Mouse (Mus musculus): ENCODE measurements at regions not wholly inside any gene's neighbourhood (a gene's known extent, or its start where the extent isn't known, plus 50 kb on each side); places are given as distances from the start of the nearest gene placed in this dataset.

DNA sequence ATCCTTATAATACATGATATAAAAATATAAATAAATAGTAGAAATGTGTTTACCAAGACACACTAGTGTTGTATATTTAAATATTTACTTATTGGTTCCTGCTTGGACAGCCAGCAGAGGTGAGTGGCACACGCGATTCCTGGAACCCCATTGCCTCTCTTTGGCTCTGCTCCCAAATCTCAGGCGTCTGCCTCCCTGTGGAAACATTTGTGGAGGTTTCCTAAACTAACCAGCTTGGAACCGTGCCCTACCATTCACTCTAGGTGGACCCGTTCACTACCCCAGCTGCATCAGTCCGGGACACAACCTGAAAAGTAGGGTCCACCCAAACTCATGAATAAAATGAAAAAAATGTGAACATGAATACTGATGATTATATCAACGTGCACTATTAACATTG lies 404.0 kb upstream of the Defb41 start:
- Histone ChIP-seq H3K9me3 (no peaks in the 10 kb centered on the region), H3K9ac (no peak overlapping the region), H3K4me2 (no peak overlapping the region), H3K27me3 (no peaks in the 10 kb centered on the region), H3K36me3 (no peaks in the 10 kb centered on the region), H3K4me3 (no peak overlapping the region), H3K4me1 (no peaks in the 10 kb centered on the region), H3K27ac (no peak overlapping the region)
- no peak for ATAC-seq (ENCODE audit: insufficient number of reproducible peaks, insufficient read depth, low FRiP score, low TSS enrichment, low read depth)
- 79% methylated on average over 7 of the region's 7 CpGs for WGBS

DNA sequence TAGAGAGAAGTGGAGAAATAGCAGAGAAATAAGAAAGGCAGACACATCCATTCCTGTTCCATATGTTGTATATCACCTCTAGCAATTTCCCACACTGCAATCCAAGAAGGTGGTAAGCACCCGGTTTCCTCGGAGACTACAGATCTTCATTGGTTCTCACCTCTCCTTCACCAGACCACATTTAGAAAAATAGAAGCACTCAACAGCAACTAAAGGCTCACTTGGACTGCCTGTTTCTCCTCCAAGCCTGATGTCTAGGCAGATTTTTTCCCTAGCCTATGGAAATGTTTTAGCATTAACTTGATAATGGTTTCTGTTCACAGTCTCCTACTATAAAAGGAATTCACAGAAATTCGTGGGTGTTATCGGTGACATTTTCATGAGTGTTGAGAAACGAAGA lies 403.3 kb upstream of the Defb41 start:
- no peaks in the 10 kb centered on the region for H3K27me3 ChIP-seq

DNA sequence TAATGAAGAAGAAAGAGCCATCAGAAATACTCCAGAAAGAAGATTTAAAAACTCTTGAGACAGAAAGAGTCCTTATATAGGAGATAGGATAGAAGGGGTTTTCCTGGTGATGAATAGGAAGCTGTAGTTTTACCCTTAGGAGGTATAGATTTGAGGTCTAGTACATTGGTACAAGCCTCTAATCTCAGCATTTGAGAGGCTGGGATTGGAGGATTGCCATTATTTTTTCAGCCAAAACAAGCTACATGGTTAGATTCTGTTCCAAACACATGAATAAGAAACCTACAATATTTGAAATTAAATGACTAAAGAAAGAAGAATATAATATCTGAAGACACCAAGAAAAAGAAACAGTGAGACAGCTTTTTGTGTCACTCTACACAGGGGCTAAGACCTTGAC lies 375.9 kb upstream of the Defb41 start:
- Histone ChIP-seq H3K36me3 (no peaks in the 10 kb centered on the region), H3K4me2 (no peak overlapping the region), H3K9ac (no peak overlapping the region), H3K9me3 (no peaks in the 10 kb centered on the region), H3K4me3 (no peak overlapping the region), H3K27me3 (no peaks in the 10 kb centered on the region), H3K4me1 (no peaks in the 10 kb centered on the region), H3K27ac (no peak overlapping the region)
- no peak for ATAC-seq (ENCODE audit: insufficient number of reproducible peaks, insufficient read depth, low FRiP score, low TSS enrichment, low read depth)

More for the DNA sequence above, 403.3 kb upstream of the Defb41 start:
- Histone ChIP-seq H3K4me2 (no peak overlapping the region), H3K27ac (no peak overlapping the region), H3K9me3 (no peaks in the 10 kb centered on the region), H3K4me1 (no peaks in the 10 kb centered on the region), H3K9ac (no peak overlapping the region), H3K4me3 (no peak overlapping the region), H3K36me3 (no peaks in the 10 kb centered on the region)
- 90% methylated on average over 5 of the region's 5 CpGs for WGBS
- no peak for ATAC-seq (ENCODE audit: insufficient number of reproducible peaks, insufficient read depth, low FRiP score, low TSS enrichment, low read depth)

DNA sequence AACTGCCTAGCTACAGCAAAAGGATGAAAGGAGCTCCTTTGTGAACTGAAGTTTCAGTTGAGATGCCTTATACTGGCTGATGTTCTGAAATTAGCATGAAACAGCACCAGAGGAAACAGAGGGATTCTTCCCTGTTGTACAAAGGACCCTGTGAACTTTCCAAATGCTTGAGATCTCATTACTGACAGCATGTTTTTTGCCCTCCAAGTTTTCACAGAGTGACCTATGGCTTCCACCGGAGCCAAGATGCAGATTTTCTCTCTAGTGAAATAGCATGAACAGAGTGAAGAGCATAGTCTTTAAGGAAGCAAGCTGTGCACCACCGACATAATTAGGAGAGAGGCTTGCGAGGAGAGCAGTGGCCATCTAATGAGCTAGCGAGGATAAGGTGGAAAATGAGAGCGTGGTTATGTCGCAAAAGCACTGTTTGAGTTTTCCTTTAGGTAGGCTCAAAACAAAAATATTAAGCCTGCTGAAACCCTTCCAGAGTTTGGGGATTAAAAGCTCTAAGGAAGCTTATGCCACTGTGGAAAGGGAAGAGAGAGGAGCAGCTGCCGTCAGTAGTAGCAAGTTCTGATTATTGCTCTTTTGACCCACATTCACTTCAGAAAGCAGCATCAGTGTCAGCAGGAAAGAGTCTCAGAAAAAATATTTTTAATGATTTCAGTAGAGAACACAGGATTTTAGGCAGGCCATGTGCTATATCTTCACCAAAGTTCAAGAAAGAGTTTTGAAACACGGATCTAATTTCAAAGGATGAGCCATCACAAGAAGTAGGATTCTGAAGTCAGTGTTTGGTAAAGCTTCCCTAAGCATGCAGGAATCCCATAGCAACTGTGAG lies 374.7 kb upstream of the Defb41 start:
- ATAC-seq (ENCODE audit: insufficient number of reproducible peaks, insufficient read depth, low FRiP score, low TSS enrichment, low read depth) = no peak

DNA sequence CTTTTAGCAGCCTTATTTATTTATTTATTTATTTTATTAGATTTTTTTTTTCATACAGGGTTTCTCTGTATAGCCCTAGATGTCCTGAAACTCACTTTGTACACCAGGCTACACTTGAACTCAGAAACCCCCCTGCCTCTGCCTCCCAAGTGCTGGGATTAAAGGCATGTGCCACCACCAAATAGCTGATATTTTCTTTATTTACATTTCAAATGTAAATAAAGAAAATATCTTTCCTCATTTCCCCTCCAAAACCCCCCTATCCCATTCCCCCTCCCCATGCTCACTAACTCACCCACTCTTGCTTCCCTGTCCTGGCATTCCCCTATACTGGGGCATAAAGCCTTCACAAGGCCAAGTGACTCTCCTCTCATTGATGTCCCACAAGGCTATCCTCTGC lies 372.4 kb upstream of the Defb41 start:
- H3K36me3 ChIP-seq = no peaks in the 10 kb centered on the region
- no peak overlapping the region for H3K4me2 ChIP-seq
- ATAC-seq (ENCODE audit: insufficient number of reproducible peaks, insufficient read depth, low FRiP score, low TSS enrichment, low read depth) = no peak
- no peak overlapping the region for H3K27ac ChIP-seq
- no peak overlapping the region for H3K4me3 ChIP-seq
- H3K9ac ChIP-seq = no peak overlapping the region
- H3K27me3 ChIP-seq = no peaks in the 10 kb centered on the region
- H3K9me3 ChIP-seq = no peaks in the 10 kb centered on the region
- no peaks in the 10 kb centered on the region for H3K4me1 ChIP-seq

More for the DNA sequence above, 374.7 kb upstream of the Defb41 start:
- 0 out of 2 replicates have a peak overlapping the region, but pooled peaks have one; percentile 7 for H3K4me2 ChIP-seq
- no peaks in the 10 kb centered on the region for H3K9me3 ChIP-seq
- no peak overlapping the region for H3K4me3 ChIP-seq
- H3K27ac ChIP-seq = no peak overlapping the region
- no peaks in the 10 kb centered on the region for H3K27me3 ChIP-seq
- no peaks in the 10 kb centered on the region for H3K36me3 ChIP-seq
- WGBS = 24% methylated on average over 8 of the region's 8 CpGs
- no peak overlapping the region for H3K9ac ChIP-seq
- H3K4me1 ChIP-seq = no peaks in the 10 kb centered on the region

DNA sequence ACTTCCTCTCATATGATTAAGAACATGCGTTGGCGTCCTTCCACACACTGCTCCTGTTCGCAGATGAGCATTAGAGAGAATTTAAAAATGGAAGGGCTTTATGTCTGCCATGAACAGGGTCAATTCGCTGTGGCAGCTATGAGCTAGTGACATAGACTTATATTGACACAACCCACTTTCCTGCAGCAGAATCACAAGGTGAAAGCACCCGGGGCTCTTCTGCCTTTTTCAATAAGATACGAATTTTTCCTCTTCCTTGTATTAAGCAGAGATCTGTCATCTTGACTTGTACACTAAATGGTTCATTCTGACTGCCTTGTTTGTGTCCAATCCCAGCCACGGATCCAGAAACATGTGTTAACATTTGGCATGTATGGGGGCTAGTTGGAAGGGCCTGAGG lies 345.3 kb upstream of the Defb41 start:
- Histone ChIP-seq H3K4me1 (no peaks in the 10 kb centered on the region), H3K4me3 (no peak overlapping the region), H3K9ac (no peak overlapping the region), H3K27me3 (no peaks in the 10 kb centered on the region), H3K9me3 (no peaks in the 10 kb centered on the region), H3K4me2 (no peak overlapping the region), H3K27ac (no peak overlapping the region), H3K36me3 (no peaks in the 10 kb centered on the region)
- ATAC-seq (ENCODE audit: insufficient number of reproducible peaks, insufficient read depth, low FRiP score, low TSS enrichment, low read depth) = no peak
- 60% methylated on average over 7 of the region's 7 CpGs for WGBS

DNA sequence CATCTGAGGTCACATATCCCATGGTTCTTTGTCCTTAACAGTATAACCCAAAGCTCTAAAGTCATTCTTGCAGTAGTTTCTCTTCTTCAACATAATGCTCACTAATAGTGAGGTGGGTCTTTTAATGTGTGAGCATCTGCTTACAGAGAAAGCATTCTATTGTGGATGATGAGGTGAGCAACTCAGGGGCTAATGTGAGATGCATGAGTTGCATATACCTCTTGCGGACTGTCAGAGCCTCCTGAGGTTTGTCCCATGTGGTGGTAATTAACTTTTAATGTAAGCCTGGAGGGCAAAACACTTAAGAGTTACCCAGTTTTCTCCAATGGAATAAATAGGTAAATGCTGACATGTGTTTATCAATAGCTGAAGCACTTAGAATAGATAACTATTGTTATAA lies 334.9 kb upstream of the Defb41 start:
- Histone ChIP-seq H3K27me3 (no peaks in the 10 kb centered on the region), H3K4me1 (no peaks in the 10 kb centered on the region), H3K36me3 (no peaks in the 10 kb centered on the region), H3K4me2 (no peak overlapping the region), H3K9me3 (no peaks in the 10 kb centered on the region), H3K9ac (no peak overlapping the region), H3K27ac (no peak overlapping the region), H3K4me3 (no peak overlapping the region)
- no peak for ATAC-seq (ENCODE audit: insufficient number of reproducible peaks, insufficient read depth, low FRiP score, low TSS enrichment, low read depth)
- WGBS = 20% methylated on average over 1 of the region's 1 CpGs

DNA sequence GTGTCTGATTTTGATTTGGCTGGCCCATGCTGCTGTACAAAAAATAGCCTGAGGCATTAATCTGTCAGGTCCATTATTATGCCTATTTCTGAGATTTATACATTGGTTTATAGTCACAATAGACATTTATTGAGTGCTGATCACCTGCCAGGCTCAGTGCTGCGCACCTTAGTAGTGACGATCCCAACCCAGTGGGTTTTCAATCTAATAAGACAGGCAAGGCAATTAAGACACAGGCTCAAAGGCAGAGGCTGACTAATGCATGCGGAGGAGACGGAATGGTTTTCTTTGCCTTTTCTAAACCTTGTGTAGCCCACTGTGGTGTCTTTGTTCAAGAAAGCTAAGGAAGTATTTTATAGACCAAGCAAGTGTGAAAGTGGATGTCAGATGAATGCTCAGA lies 334.0 kb upstream of the Defb41 start:
- 71% methylated on average over 4 of the region's 4 CpGs for WGBS
- ATAC-seq (ENCODE audit: insufficient number of reproducible peaks, insufficient read depth, low FRiP score, low TSS enrichment, low read depth) = no peak
- no peak overlapping the region for H3K4me2 ChIP-seq
- H3K27ac ChIP-seq = no peak overlapping the region
- no peaks in the 10 kb centered on the region for H3K36me3 ChIP-seq
- no peak overlapping the region for H3K9ac ChIP-seq
- no peak overlapping the region for H3K4me3 ChIP-seq
- no peaks in the 10 kb centered on the region for H3K9me3 ChIP-seq
- H3K4me1 ChIP-seq = no peaks in the 10 kb centered on the region
- H3K27me3 ChIP-seq = no peaks in the 10 kb centered on the region

DNA sequence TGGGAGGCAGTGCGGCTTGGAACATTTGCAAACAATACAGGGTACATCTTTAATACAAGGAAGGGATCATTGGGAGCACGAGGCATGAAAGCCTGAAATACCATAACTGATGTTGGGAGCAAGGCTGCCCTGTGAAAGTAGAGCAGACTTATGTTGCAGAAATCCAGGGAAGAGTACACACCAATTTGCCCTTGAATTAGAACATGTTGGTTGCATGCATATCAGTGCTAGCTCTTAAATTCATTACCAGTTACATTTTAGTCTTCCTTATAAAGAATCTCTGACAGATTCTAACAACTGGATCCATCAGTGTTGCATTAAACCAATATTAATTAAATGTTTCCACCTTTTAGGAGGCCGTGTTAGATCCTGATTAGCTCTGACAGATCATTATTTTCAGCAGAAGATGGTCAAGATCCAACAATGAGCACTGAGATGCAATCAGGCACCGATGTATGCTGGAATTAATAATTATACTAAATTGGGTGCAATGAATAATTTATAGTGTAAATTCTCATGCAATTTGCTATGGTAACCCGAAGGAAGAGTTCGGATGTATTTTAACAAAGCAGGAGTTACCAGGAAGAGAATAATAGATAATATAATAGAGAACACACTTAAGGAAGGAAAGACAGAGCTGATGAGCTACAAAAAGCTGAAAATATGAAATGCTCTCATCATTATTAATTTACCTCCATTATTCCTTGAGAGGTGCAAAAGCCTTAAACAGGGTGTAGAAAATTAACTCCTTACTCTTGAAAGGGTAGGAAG lies 318.6 kb upstream of the Defb41 start:
- no peaks in the 10 kb centered on the region for H3K36me3 ChIP-seq
- no peaks in the 10 kb centered on the region for H3K27me3 ChIP-seq
- H3K4me2 ChIP-seq = no peak overlapping the region
- H3K4me3 ChIP-seq = no peak overlapping the region
- H3K4me1 ChIP-seq = no peaks in the 10 kb centered on the region
- H3K9ac ChIP-seq = no peak overlapping the region
- no peak for ATAC-seq (ENCODE audit: insufficient number of reproducible peaks, insufficient read depth, low FRiP score, low TSS enrichment, low read depth)
- H3K27ac ChIP-seq = no peak overlapping the region
- 75% methylated on average over 6 of the region's 6 CpGs for WGBS
- no peaks in the 10 kb centered on the region for H3K9me3 ChIP-seq

DNA sequence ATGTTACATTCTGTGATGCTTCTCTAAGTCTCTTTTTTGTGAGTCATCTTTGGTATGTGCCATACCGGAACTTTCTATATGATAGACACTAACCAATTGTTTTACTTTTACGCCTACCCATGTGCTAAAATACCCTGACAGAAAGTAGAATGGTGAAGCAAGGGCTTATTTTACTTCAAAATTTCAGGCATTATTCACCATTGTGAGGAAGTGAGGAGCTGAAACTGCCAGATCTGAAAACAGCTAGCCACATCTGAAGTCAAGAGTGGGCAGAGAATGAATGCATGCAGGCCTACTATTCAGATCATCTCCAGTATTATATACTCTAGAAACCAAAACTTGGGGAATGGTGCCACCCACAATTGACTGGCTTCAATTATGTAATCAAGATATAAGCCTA lies 313.7 kb upstream of the Defb41 start:
- Histone ChIP-seq H3K27me3 (no peaks in the 10 kb centered on the region), H3K9me3 (no peaks in the 10 kb centered on the region), H3K4me1 (no peaks in the 10 kb centered on the region), H3K9ac (no peak overlapping the region), H3K27ac (no peak overlapping the region), H3K4me3 (no peak overlapping the region), H3K4me2 (no peak overlapping the region), H3K36me3 (no peaks in the 10 kb centered on the region)
- WGBS = 85% methylated on average over 2 of the region's 2 CpGs
- ATAC-seq (ENCODE audit: insufficient number of reproducible peaks, insufficient read depth, low FRiP score, low TSS enrichment, low read depth) = no peak

DNA sequence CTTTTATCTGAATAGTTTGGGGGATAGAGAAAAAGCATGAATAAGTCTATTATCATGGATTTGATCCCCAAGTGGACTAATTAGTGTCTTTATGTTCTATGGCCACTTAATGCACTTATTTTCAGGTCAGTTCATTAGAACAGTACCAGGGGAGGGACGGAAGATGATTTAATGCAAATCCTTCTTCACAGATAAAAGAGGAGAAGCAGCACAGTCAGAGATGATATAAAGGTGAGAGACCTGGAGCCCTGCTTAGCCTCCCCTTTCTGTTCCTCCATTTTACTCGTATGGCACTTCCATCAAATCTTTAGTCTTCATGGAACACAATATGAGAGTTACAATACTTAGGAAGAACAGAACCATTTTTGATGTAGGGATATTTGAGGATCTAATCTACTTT lies 302.1 kb upstream of the Defb41 start:
- H3K4me2 ChIP-seq = no peak overlapping the region
- no peak overlapping the region for H3K4me3 ChIP-seq
- no peaks in the 10 kb centered on the region for H3K4me1 ChIP-seq
- no peaks in the 10 kb centered on the region for H3K9me3 ChIP-seq
- no peaks in the 10 kb centered on the region for H3K36me3 ChIP-seq
- H3K9ac ChIP-seq = no peak overlapping the region
- 70% methylated on average over 2 of the region's 2 CpGs for WGBS
- ATAC-seq (ENCODE audit: insufficient number of reproducible peaks, insufficient read depth, low FRiP score, low TSS enrichment, low read depth) = no peak
- H3K27me3 ChIP-seq = no peaks in the 10 kb centered on the region
- H3K27ac ChIP-seq = no peak overlapping the region

DNA sequence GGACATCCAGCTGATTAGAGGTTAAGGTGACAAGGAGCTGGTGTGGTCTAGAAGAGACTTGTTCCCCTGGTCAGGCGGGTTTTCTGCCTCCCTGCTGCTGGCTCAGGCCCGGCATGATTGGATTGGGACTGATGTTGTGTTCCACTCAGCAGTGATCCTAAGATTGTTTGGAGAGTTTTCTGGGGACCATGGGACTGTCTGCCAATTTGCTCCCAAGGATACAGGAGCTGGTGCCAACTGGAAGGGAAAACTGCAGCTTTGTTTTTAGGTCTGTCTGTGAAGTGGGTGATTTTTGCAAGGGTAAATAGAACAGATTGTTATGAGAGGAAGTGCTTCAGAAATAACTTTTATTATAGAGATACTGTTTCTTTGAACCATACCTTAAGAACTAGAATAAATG lies 286.3 kb upstream of the Defb41 start:
- no peak overlapping the region for H3K4me3 ChIP-seq
- no peaks in the 10 kb centered on the region for H3K4me1 ChIP-seq
- H3K9ac ChIP-seq = no peak overlapping the region
- H3K27me3 ChIP-seq = no peaks in the 10 kb centered on the region
- no peak overlapping the region for H3K4me2 ChIP-seq
- WGBS = 74% methylated on average over 2 of the region's 2 CpGs
- H3K9me3 ChIP-seq = no peaks in the 10 kb centered on the region
- no peak for ATAC-seq (ENCODE audit: insufficient number of reproducible peaks, insufficient read depth, low FRiP score, low TSS enrichment, low read depth)
- no peak overlapping the region for H3K27ac ChIP-seq
- H3K36me3 ChIP-seq = no peaks in the 10 kb centered on the region
